Mouse (Mus musculus): Measurements from ENCODE around the gene Gm10428.

GRCm38 (mm10) chr11:62742261-62742957, 10.5 kb upstream of the Gm10428 start:
- TF ChIP-seq POLR2A (IDR thresholded peaks at IDR 0.05; ENCODE audit: insufficient read length, low read depth) (no peak), MYOG (IDR thresholded peaks at IDR 0.05; ENCODE audit: control insufficient read depth in 1 of 3, insufficient read depth in 1 of 3, insufficient read length in 2 of 3, low read depth in 2 of 3) (no peak), CEBPB (IDR thresholded peaks at IDR 0.05; ENCODE audit: insufficient read depth, poor library complexity, severe bottlenecking) (no peak), SRF (IDR thresholded peaks at IDR 0.05; ENCODE audit: control insufficient read depth, insufficient read length, low read depth) (no peak)
